22 mouse cellular contexts compared by ENCODE assay signal in the genomic region with DNA sequence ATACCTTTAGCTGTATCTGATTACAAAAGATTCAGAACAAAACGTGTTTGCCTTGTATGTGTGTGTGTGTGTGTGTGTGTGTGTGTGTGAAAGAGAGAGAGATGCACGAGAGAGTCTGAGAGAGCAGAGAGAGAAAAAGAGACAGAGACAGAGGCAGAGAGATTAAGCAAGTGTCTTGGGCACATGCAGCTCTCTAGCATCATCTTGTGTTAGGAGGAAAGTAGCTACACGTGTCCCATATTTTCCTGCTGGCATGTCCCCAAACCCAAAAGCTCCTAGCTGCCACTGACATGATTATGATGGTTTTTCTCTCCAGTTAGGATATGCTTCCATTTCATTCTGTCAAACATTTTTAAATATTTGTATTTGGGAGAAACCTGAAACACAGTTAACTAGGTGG.
DNase-seq lines count a peak whose midpoint lies in the region; ATAC-seq and TF ChIP-seq lines count a peak whose summit lies in the region.
"Had no signal": no experiment of that assay in that cellular context is flagged by ENCODE, and none has a peak within 500 bp of the region (broad histone marks: within the 10 kb centered on the region; RNA-seq: fewer than 3 reads in every experiment).

No protein-coding gene starts in this region.

- no peaks in the 10 kb centered on the region for H3K9me3 ChIP-seq in forebrain, postnatal 0 days (ENCODE audit: low read length)
- no peaks in the 10 kb centered on the region for H3K9me3 ChIP-seq in forebrain, embryonic 16.5 days (ENCODE audit: control insufficient read depth, low read length)
- H3K9me3 ChIP-seq in lung, embryonic 14.5 days (ENCODE audit: low read depth, low read length): no peaks in the 10 kb centered on the region
- H3K9me3 ChIP-seq: forebrain, embryonic 10.5 days; heart, embryonic 10.5 days; midbrain, embryonic 12.5 days; neural tube, embryonic 12.5 days had no signal

- no peaks in the 10 kb centered on the region for H3K4me1 ChIP-seq in forebrain, postnatal 0 days (ENCODE audit: insufficient read depth)
- H3K4me1 ChIP-seq in forebrain, embryonic 16.5 days (replicated peaks; ENCODE audit: control insufficient read depth, insufficient read depth, low read length): no peaks in the 10 kb centered on the region
- no peaks in the 10 kb centered on the region for H3K4me1 ChIP-seq in lung, embryonic 14.5 days (ENCODE audit: insufficient read depth)
- H3K4me1 ChIP-seq: forebrain, embryonic 10.5 days; heart, embryonic 10.5 days; midbrain, embryonic 12.5 days; neural tube, embryonic 12.5 days had no signal

- no peak overlapping the region for H3K9ac ChIP-seq in forebrain, postnatal 0 days
- H3K9ac ChIP-seq in forebrain, embryonic 16.5 days (replicated peaks; ENCODE audit: low read depth, low read length): no peak overlapping the region
- no peak overlapping the region for H3K9ac ChIP-seq in lung, embryonic 14.5 days
- H3K9ac ChIP-seq: midbrain, embryonic 12.5 days; neural tube, embryonic 12.5 days had no signal

- no peak overlapping the region for H3K4me3 ChIP-seq in forebrain, postnatal 0 days (ENCODE audit: low read depth, low read length)
- no peak overlapping the region for H3K4me3 ChIP-seq in forebrain, embryonic 16.5 days (replicated peaks; ENCODE audit: low read length)
- no peak overlapping the region for H3K4me3 ChIP-seq in lung, embryonic 14.5 days (ENCODE audit: low read depth, low read length)
- H3K4me3 ChIP-seq: forebrain, embryonic 10.5 days; heart, embryonic 10.5 days; midbrain, embryonic 12.5 days; neural tube, embryonic 12.5 days had no signal

- H3K27ac ChIP-seq in forebrain, postnatal 0 days (ENCODE audit: low read depth, low read length): no peak overlapping the region
- H3K27ac ChIP-seq in forebrain, embryonic 16.5 days (ENCODE audit: low read length): no peak overlapping the region
- H3K27ac ChIP-seq in lung, embryonic 14.5 days (ENCODE audit: low read depth): no peak overlapping the region
- H3K27ac ChIP-seq: forebrain, embryonic 10.5 days; heart, embryonic 10.5 days; midbrain, embryonic 12.5 days; neural tube, embryonic 12.5 days had no signal

- DNase-seq in forebrain, postnatal 0 days: peak; percentile 48
- peak; percentile 4 for DNase-seq in lung, embryonic 14.5 days
- no peak for DNase-seq in lung, postnatal 36 days
- DNase-seq in brain, adult 2 months (ENCODE audit: low read depth, low spot score): peak; percentile 64
- DNase-seq in right cerebral cortex, postnatal 14 days: peak; percentile 6
- no peak for DNase-seq in thymus, postnatal 4 days
- DNase-seq in adrenal gland, postnatal 25 days: no peak
- DNase-seq: cerebellum, adult 2 months; cerebellum, postnatal 36 days; gastrocnemius, postnatal 10 days; kidney, postnatal 36 days; thymus, postnatal 25 days had no signal

- ATAC-seq in forebrain, postnatal 0 days: no peak
- no peak for ATAC-seq in forebrain, embryonic 16.5 days
- no peak for ATAC-seq in lung, embryonic 14.5 days (ENCODE audit: insufficient read depth)
- ATAC-seq: hindbrain, embryonic 16.5 days; intestine, embryonic 16.5 days; lung, postnatal 0 days; Patski had no signal

- no peak overlapping the region for H3K4me2 ChIP-seq in forebrain, postnatal 0 days (ENCODE audit: low read depth)
- H3K4me2 ChIP-seq in forebrain, embryonic 16.5 days (ENCODE audit: low read length): no peak overlapping the region
- H3K4me2 ChIP-seq in lung, embryonic 14.5 days: no peak overlapping the region
- H3K4me2 ChIP-seq: midbrain, embryonic 12.5 days; neural tube, embryonic 12.5 days had no signal

- TF ChIP-seq CTCF in forebrain, postnatal 0 days (IDR thresholded peaks at IDR 0.05; ENCODE audit: low read depth): peak; percentile 64
- 0 out of 2 replicates have a peak, but pooled peaks have one; percentile 8 for TF ChIP-seq CTCF in lung, embryonic 14.5 days (IDR thresholded peaks at IDR 0.05; ENCODE audit: low read depth)

- no peaks in the 10 kb centered on the region for H3K27me3 ChIP-seq in forebrain, postnatal 0 days (ENCODE audit: insufficient read depth, low read length)
- no peaks in the 10 kb centered on the region for H3K27me3 ChIP-seq in forebrain, embryonic 16.5 days (replicated peaks; ENCODE audit: control insufficient read depth, insufficient read depth, low read length)
- H3K27me3 ChIP-seq in lung, embryonic 14.5 days (ENCODE audit: insufficient read depth, low read length): no peaks in the 10 kb centered on the region
- H3K27me3 ChIP-seq: midbrain, embryonic 12.5 days; neural tube, embryonic 12.5 days; Patski had no signal

- 63% methylated on average over 3 of the region's 3 CpGs for WGBS in forebrain, postnatal 0 days
- 61% methylated on average over 3 of the region's 3 CpGs for WGBS in forebrain, embryonic 16.5 days
- 42% methylated on average over 3 of the region's 3 CpGs for WGBS in lung, embryonic 14.5 days

- no peaks in the 10 kb centered on the region for H3K36me3 ChIP-seq in forebrain, postnatal 0 days (ENCODE audit: insufficient read depth)
- H3K36me3 ChIP-seq in forebrain, embryonic 16.5 days (ENCODE audit: control insufficient read depth, insufficient read depth): no peaks in the 10 kb centered on the region
- no peaks in the 10 kb centered on the region for H3K36me3 ChIP-seq in lung, embryonic 14.5 days (ENCODE audit: insufficient read depth)
- H3K36me3 ChIP-seq: forebrain, embryonic 10.5 days; G1E; heart, embryonic 10.5 days; midbrain, embryonic 12.5 days; neural tube, embryonic 12.5 days had no signal

Comparison
In these comparisons a context has a peak if more than half of its experiments do, and no peak if none do; other contexts are left out.
1. DNase-seq: peak in forebrain, postnatal 0 days (single experiment), lung, embryonic 14.5 days (single experiment), brain, adult 2 months (single experiment) and right cerebral cortex, postnatal 14 days (single experiment); none in lung, postnatal 36 days (single experiment), thymus, postnatal 4 days (single experiment) and adrenal gland, postnatal 25 days (single experiment).